Mouse (Mus musculus) liver, postnatal 0 days (tissue): ENCODE data around the gene Nrip1.

Source experiments
- CTCF ChIP-seq: sonication (generic); IDR thresholded peaks from 2 replicates; pipeline ENCODE4 v1.5.1; 2016; ENCODE audit warnings: antibody characterized with exemption, low read depth
- EP300 ChIP-seq: IDR thresholded peaks from 2 replicates; pipeline ENCODE4 v1.6.1; 2016; ENCODE audit warnings: antibody characterized with exemption, low read depth, mild to moderate bottlenecking

- no peak for TF ChIP-seq CTCF
- TF ChIP-seq EP300, result no peak
These were observed 13.2 kb downstream of the Nrip1 start for GRCm38 (mm10) chr16:76360441-76360840.
